Mouse (Mus musculus) C2C12 (cell line): ENCODE measurements at regions not wholly inside any gene's neighbourhood (a gene's known extent, or its start where the extent isn't known, plus 50 kb on each side); places are given as distances from the start of the nearest gene placed in this dataset.

Source experiments
- H3K27me3 ChIP-seq: one replicate; pipeline ENCODE4 v1.6.1; 2011; ENCODE audit not compliant: control insufficient read depth, insufficient read depth, insufficient read length
- H3K36me3 ChIP-seq: one replicate; pipeline ENCODE4 v1.6.1; 2011; ENCODE audit not compliant: control insufficient read depth, insufficient read depth
- H3K4me3 ChIP-seq: one replicate; pipeline ENCODE4 v1.5.1; 2011; ENCODE audit warnings: mild to moderate bottlenecking, control low read depth; ENCODE audit not compliant: poor library complexity, insufficient read depth, severe bottlenecking
- H3K79me2 ChIP-seq: one replicate; pipeline ENCODE4 v1.6.1; 2011; ENCODE audit not compliant: control insufficient read depth, insufficient read depth
- H3K79me3 ChIP-seq: one replicate; pipeline ENCODE4 v1.6.1; 2011; ENCODE audit warnings: low read depth, control low read depth
- H3ac ChIP-seq: one replicate; pipeline ENCODE3; 2011; ENCODE audit warnings: low read depth; ENCODE audit not compliant: control insufficient read depth, insufficient read length
- CEBPB ChIP-seq: IDR thresholded peaks from one replicate; pipeline ENCODE4 v1.6.1; 2011; ENCODE audit warnings: low read depth, mild to moderate bottlenecking, control low read depth, moderate library complexity
- CTCF ChIP-seq: IDR thresholded peaks from one replicate; pipeline ENCODE4 v1.5.1; 2011; ENCODE audit not compliant: control insufficient read depth, insufficient read depth, insufficient read length
- FOSL1 ChIP-seq: IDR thresholded peaks from one replicate; pipeline ENCODE4 v1.8.0; 2011; ENCODE audit warnings: mild to moderate bottlenecking, low read length; ENCODE audit not compliant: poor library complexity, insufficient read depth, severe bottlenecking
- MAX ChIP-seq: IDR thresholded peaks from one replicate; pipeline ENCODE4 v1.6.1; 2011; ENCODE audit warnings: mild to moderate bottlenecking, control low read depth
- MYOD1 ChIP-seq: IDR thresholded peaks from one replicate; pipeline ENCODE4 v1.6.1; 2011; ENCODE audit warnings: low read depth; ENCODE audit not compliant: control insufficient read depth, insufficient read length
- MYOG ChIP-seq: IDR thresholded peaks from one replicate; pipeline ENCODE4 v1.6.1; 2011; ENCODE audit not compliant: control insufficient read depth, insufficient read length; ENCODE audit errors: extremely low read depth
- USF1 ChIP-seq: IDR thresholded peaks from one replicate; pipeline ENCODE4 v1.6.1; 2011; ENCODE audit warnings: low read depth, mild to moderate bottlenecking, control low read depth, moderate library complexity

- Histone ChIP-seq H3ac (no peak overlapping the region), H3K79me3 (no peaks in the 10 kb centered on the region), H3K79me2 (no peaks in the 10 kb centered on the region), H3K27me3 (peaks cover 6% of the 10 kb centered on the region), H3K36me3 (no peaks in the 10 kb centered on the region), H3K4me3 (no peak overlapping the region)
- TF ChIP-seq CEBPB (no peak), CTCF (no peak), USF1 (no peak), MAX (no peak), MYOD1 (no peak), MYOG (no peak), FOSL1 (no peak)
These were observed 236.9 kb upstream of the Npvf start for GRCm38 (mm10) chr6:50891205-50891526.

DNA sequence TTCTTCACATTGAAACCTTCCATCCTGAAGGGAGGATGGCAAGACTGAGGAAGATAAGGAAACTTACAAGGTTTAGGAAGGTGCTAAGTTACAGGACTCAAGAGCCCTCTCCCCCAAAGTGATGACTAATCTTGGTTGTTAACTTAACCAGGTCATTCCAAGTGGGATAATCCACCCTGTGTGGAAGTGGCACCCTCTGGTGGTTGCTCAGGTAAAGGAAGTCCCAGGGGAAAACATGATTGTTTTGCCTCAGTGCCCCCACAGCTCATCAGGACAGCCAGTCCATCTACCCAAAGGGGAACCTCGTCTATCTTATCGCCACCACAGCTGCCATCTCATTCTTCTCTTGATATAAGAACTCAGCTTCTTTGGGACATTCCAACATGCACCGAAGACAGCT lies 244.6 kb upstream of the Npvf start:
- no peak overlapping the region for H3K4me3 ChIP-seq
- no peaks in the 10 kb centered on the region for H3K79me3 ChIP-seq
- H3K79me2 ChIP-seq, result no peaks in the 10 kb centered on the region
- H3K36me3 ChIP-seq, result no peaks in the 10 kb centered on the region
- no peaks in the 10 kb centered on the region for H3K27me3 ChIP-seq
- no peak overlapping the region for H3ac ChIP-seq
- no peak for TF ChIP-seq MAX

DNA sequence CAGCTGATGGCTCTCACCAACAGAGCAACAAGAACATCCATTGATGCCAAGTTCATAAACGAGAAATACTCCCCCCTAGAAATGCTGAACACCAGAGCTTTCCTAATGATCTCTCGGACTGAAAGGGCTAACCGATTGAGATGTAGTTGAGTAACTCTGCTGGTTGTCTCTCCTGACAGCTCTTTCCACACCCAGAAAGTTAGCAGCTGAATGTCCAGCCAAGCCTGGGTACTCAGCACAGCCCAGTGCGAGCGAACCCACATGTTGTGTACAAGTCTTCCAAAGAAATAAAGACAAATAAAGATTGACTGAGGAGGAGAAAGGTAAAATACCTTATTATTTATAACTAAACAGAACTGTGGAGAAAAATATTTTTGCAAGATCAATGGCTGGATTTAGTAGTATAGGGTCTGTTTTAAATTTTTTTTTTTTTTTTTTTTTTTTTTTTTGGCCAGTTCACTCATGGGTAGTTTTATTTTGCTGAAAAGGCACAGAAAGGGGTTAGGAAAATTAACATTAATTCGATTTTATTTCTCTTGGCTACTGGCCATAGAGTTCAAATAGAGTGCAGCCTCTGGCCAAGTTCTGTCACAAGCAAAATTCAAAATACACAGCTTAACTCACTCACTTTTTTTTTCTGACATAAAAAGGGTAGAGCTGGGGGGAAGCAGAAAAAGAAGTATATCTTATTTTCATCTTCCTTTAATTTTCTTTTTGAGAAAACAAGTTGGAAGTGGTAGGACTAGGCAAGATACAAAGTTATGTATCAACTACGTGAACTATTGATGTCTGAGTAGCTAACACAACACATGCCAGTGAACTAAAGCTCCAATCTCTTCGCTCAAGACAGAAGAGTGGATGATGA lies 261.2 kb upstream of the Npvf start:
- Histone ChIP-seq H3K4me3 (no peak overlapping the region), H3K79me2 (no peaks in the 10 kb centered on the region), H3K79me3 (no peaks in the 10 kb centered on the region), H3ac (no peak overlapping the region), H3K36me3 (no peaks in the 10 kb centered on the region), H3K27me3 (peaks cover 3% of the 10 kb centered on the region)
- TF ChIP-seq MYOG (no peak), USF1 (no peak), MYOD1 (no peak), CTCF (no peak), FOSL1 (no peak), CEBPB (no peak), MAX (no peak)

- no peak overlapping the region for H3K4me3 ChIP-seq
- H3K27me3 ChIP-seq, result no peaks in the 10 kb centered on the region
- H3K79me2 ChIP-seq, result no peaks in the 10 kb centered on the region
- no peaks in the 10 kb centered on the region for H3K36me3 ChIP-seq
- TF ChIP-seq FOSL1 (no peak), MAX (no peak), CTCF (no peak), MYOG (no peak), CEBPB (no peak), MYOD1 (no peak), USF1 (no peak)
- H3ac ChIP-seq, result no peak overlapping the region
- no peaks in the 10 kb centered on the region for H3K79me3 ChIP-seq
These were observed 264.0 kb upstream of the Npvf start for GRCm38 (mm10) chr6:50918248-50918647.

DNA sequence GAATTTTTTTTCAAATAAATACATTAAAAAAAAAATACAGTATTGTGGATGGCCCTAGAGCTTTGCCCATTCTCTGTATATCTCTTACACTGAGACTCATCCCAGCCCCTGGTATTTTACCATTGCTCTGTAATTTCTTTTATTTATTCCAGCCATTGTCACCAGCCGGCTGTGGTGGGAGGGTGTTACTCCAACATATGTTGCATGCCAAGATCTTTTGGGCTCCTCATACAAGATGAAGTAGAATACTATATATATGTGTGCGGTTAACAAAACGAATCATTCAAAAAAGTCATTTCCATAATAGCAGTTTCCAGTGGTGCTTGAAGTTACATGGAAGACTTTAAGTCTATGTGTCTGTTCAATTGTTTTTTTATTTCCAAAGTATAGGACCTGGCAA lies 268.0 kb upstream of the Npvf start:
- no peaks in the 10 kb centered on the region for H3K79me2 ChIP-seq
- no peak overlapping the region for H3K4me3 ChIP-seq
- no peaks in the 10 kb centered on the region for H3K27me3 ChIP-seq
- no peak overlapping the region for H3ac ChIP-seq
- no peak for TF ChIP-seq CTCF
- no peak for TF ChIP-seq MYOG
- no peaks in the 10 kb centered on the region for H3K36me3 ChIP-seq
- H3K79me3 ChIP-seq, result no peaks in the 10 kb centered on the region

DNA sequence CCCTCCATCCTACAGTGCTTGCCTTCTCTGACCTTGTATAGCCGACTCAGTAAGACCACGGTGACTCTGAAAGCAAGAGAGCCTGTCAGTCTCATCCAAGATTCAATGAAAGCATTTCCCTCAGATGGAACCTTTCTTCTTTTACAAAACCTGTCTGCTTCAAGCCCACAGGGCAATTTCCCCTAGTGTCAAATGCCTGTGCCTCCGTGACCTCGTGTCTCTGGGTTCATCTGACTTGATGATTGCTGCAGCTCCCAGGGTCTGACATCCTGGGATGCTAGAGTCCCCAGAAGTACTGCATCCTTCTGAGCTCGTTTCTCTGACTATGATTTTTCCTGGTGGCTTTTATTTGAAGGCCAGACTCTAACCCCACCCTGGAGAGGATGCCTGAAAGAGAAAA lies 270.3 kb upstream of the Npvf start:
- TF ChIP-seq MYOD1 (no peak), USF1 (no peak), FOSL1 (no peak), MYOG (no peak), MAX (no peak), CEBPB (no peak), CTCF (no peak)
- H3K27me3 ChIP-seq, result peaks cover 6% of the 10 kb centered on the region
- no peaks in the 10 kb centered on the region for H3K79me2 ChIP-seq
- no peaks in the 10 kb centered on the region for H3K36me3 ChIP-seq
- no peak overlapping the region for H3ac ChIP-seq
- no peak overlapping the region for H3K4me3 ChIP-seq
- H3K79me3 ChIP-seq, result no peaks in the 10 kb centered on the region
